Mouse (Mus musculus): ENCODE measurements around the gene Ogg1. TPM values are rescaled to one million over a fixed set of nuclear protein-coding genes. Genes with fewer than 3 reads are reported as not detected.

The Ogg1 gene
- polyA plus RNA-seq (2015; fragmentation: Nextera tagmentation; extraction: Ambion mirVana): 6.3 and 9.3 TPM in 2 replicates

GRCm38 (mm10) chr6:113326533-113327315 is at the start of gene Ogg1:
Gene Ogg1 (plus strand): TSS chr6:113326972.

GRCm38 (mm10) chr6:113282101-113282802 is 44.5 kb upstream of the Ogg1 start, which contains the start of gene Cpne9:
Gene Cpne9 (plus strand): TSS chr6:113282307.

GRCm38 (mm10) chr6:113306986-113307349 is 19.8 kb upstream of the Ogg1 start, which contains the start of gene Brpf1:
Gene Brpf1 (plus strand): TSS chr6:113307137.

GRCm38 (mm10) chr6:113343177-113344092 is 16.7 kb downstream of the Ogg1 start, which contains the start of gene Camk1:
Gene Camk1 (minus strand): TSS chr6:113343984.

GRCm38 (mm10) chr6:113377496-113378385 is 51.0 kb downstream of the Ogg1 start, which contains the start of the genes Tada3 and Arpc4:
Gene Tada3 (minus strand): TSS chr6:113377883.
Gene Arpc4 (plus strand): TSS chr6:113378115.

Other genes starting within 250 kb of the Ogg1 start
- 35.8 and 47.0 TPM in 2 replicates for gene Setd5, start 249.6 kb upstream of the Ogg1 start, polyA plus RNA-seq (2015; fragmentation: Nextera tagmentation; extraction: Ambion mirVana)
- 0.42 and 0.46 TPM in 2 replicates for gene Lhfpl4, start 131.6 kb upstream of the Ogg1 start, polyA plus RNA-seq (2015; fragmentation: Nextera tagmentation; extraction: Ambion mirVana)
- gene Mtmr14, start 89.1 kb upstream of the Ogg1 start, polyA plus RNA-seq (2015; fragmentation: Nextera tagmentation; extraction: Ambion mirVana): 40.7 and 42.7 TPM in 2 replicates
- gene Cpne9, start 44.7 kb upstream of the Ogg1 start, polyA plus RNA-seq (2015; fragmentation: Nextera tagmentation; extraction: Ambion mirVana): not detected in 2 replicates
- 7.1 and 7.6 TPM in 2 replicates for gene Brpf1, start 19.8 kb upstream of the Ogg1 start, polyA plus RNA-seq (2015; fragmentation: Nextera tagmentation; extraction: Ambion mirVana)
- 89.5 and 100.0 TPM in 2 replicates for gene Camk1, start 17.0 kb downstream of the Ogg1 start, polyA plus RNA-seq (2015; fragmentation: Nextera tagmentation; extraction: Ambion mirVana)
- 38.4 and 39.1 TPM in 2 replicates for gene Tada3, start 50.9 kb downstream of the Ogg1 start, polyA plus RNA-seq (2015; fragmentation: Nextera tagmentation; extraction: Ambion mirVana)
- 327 and 354 TPM in 2 replicates for gene Arpc4, start 51.1 kb downstream of the Ogg1 start, polyA plus RNA-seq (2015; fragmentation: Nextera tagmentation; extraction: Ambion mirVana)
- gene Ttll3, start 62.3 kb downstream of the Ogg1 start, polyA plus RNA-seq (2015; fragmentation: Nextera tagmentation; extraction: Ambion mirVana): 1.0 and 1.2 TPM in 2 replicates
- gene Rpusd3, start 92.4 kb downstream of the Ogg1 start, polyA plus RNA-seq (2015; fragmentation: Nextera tagmentation; extraction: Ambion mirVana): 11.4 and 16.5 TPM in 2 replicates
- gene Cidec, start 108.8 kb downstream of the Ogg1 start, polyA plus RNA-seq (2015; fragmentation: Nextera tagmentation; extraction: Ambion mirVana): not detected in 2 replicates
- gene Jagn1, start 115.6 kb downstream of the Ogg1 start, polyA plus RNA-seq (2015; fragmentation: Nextera tagmentation; extraction: Ambion mirVana): 79.2 and 82.8 TPM in 2 replicates
- 54.7 and 60.4 TPM in 2 replicates for gene Il17re, start 131.5 kb downstream of the Ogg1 start, polyA plus RNA-seq (2015; fragmentation: Nextera tagmentation; extraction: Ambion mirVana)
- gene Il17rc, start 144.5 kb downstream of the Ogg1 start, polyA plus RNA-seq (2015; fragmentation: Nextera tagmentation; extraction: Ambion mirVana): 28.2 and 32.1 TPM in 2 replicates
- 33.3 and 33.8 TPM in 2 replicates for gene Creld1, start 156.3 kb downstream of the Ogg1 start, polyA plus RNA-seq (2015; fragmentation: Nextera tagmentation; extraction: Ambion mirVana)
- gene Prrt3, start 175.0 kb downstream of the Ogg1 start, polyA plus RNA-seq (2015; fragmentation: Nextera tagmentation; extraction: Ambion mirVana): 0.72 and 0.77 TPM in 2 replicates
- gene Emc3, start 204.7 kb downstream of the Ogg1 start, polyA plus RNA-seq (2015; fragmentation: Nextera tagmentation; extraction: Ambion mirVana): 91.2 and 104 TPM in 2 replicates
- gene Fancd2, start 204.7 kb downstream of the Ogg1 start, polyA plus RNA-seq (2015; fragmentation: Nextera tagmentation; extraction: Ambion mirVana): 2.5 and 3.2 TPM in 2 replicates

Data from urinary bladder, postnatal 0 days (tissue).